Mouse (Mus musculus): Measurements from ENCODE around the gene Smug1.

The Smug1 gene

DNA sequence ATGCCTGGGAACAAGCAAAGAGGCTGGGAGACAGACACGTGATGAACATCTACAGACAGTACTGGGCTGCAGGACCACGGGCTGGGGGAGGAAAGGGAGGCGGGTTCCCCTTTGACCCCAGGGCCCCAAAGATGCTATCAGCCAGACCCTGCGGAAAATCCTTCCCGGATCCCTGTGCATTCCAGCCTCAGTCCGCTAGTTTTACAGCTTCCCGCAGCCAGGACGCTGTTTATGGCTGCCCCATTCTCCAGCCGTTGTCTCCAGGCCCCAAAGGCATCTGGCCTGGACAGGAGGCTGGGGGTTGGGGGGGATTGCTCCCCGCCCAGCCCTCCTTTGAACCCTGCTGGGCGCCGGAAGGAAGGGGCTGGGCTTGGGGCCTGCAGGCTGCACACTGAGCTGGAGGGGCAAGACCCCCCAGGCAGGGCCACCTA, 10.7 kb upstream of the Smug1 start:
- DNase-seq (ENCODE audit: low read depth, low spot score): no peak

DNA sequence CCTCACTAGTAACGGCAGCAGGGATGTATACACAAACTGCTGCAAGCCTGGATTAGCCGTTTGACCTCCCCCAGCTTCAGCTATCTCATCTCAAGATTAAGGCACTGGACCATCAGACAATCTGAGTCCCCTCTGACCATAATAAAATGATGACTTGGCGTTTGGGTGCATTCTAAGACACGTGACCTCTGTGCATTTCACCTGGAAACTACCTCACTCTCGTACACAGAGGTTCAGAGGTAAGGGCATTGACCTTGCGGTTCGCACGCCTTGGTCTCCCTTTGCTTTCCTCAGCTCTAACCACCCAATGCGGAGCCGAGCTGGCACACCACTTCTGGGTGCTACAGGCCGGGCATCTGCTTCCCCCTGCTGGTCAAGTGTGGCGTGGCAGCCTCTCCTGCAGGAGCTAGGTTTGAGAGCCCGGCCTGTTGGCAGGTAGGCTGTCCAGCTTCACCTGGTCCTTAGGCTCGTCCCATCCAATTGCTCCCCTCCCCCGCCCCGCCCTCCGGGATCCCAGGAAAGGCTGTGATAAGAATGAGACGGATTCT, 10.1 kb upstream of the Smug1 start:
- peak; percentile 57 for DNase-seq (ENCODE audit: low read depth, low spot score)

DNA sequence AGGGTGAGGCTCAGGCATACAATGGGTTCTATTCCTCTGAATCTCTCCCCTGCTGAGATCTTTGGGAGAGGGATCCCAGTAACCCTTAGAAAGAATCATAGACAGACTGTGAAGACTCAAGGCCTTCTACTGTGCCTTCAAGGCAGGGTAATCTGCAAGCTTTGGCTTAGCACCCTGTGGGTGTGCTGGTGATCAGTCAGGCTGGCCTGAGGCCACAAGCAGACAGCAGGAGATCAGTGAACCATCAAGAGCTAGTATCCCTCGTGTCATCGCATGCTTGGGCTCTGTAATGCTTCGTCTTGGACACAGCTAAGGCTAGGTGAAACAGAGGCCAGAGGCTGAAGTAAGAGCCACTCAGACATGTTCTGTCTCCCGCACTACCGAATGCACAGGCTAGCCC, 6.4 kb upstream of the Smug1 start:
- no peak for DNase-seq (ENCODE audit: low read depth, low spot score)

DNA sequence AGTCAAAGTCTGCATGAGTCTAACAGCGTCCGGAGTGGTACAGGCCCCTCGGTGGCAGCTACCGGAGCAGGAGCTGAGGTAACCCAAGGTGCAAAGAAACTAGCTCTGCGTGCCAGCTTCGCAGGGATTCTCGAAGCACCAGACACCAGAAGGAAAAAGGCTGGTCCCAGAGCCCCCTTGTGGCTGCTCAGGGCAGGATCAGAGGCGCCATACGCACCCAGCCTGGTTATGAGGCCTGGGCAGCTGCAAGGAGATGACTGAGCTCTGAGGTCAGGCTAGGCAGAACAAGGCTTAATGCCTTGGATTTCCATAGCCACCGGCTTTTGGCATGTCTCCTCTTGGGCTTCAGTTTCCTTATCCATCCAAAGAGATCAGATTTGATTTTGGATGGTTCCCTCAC, 5.6 kb upstream of the Smug1 start:
- DNase-seq (ENCODE audit: low read depth, low spot score): no peak

DNA sequence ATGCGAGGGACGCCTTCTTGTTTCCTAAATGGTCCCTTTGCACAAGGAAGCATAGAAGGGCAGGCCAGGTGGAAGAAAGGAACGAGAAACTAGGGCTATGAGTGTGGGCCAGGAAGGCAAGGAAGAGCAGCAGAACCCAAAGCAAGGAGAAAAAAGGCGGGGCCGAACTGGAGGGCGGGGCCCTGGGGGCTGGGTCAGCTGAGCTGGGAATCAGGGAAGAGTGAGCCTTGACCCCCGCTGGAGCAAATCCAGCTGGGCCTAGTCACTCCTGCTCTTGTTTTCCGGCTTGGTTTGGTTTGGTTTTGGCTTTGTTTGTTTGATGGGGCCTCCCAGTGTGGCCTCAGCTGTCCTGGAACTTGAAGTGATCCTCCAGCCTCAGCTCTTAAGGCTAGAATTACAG, 4.4 kb upstream of the Smug1 start:
- no peak for DNase-seq (ENCODE audit: low read depth, low spot score)

DNA sequence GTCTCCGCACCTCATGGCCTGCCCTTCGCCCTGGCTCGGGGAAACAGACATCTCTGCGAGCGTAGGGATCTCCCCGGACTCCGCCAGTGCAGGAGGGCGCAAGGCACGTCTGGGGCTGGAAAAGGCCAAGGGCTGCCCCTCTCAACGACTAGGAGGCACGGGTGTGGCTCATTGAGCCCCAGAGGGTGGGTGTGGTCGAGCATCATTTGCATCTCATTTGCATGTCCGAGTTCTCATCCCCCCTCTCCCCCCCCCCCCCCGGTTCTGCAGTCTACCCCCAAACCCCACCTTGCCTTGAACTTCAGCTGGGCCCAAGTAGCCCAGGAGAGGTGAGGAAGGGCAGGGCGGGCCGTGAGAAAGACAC, 3.4 kb upstream of the Smug1 start:
- DNase-seq (ENCODE audit: low read depth, low spot score): no peak

DNA sequence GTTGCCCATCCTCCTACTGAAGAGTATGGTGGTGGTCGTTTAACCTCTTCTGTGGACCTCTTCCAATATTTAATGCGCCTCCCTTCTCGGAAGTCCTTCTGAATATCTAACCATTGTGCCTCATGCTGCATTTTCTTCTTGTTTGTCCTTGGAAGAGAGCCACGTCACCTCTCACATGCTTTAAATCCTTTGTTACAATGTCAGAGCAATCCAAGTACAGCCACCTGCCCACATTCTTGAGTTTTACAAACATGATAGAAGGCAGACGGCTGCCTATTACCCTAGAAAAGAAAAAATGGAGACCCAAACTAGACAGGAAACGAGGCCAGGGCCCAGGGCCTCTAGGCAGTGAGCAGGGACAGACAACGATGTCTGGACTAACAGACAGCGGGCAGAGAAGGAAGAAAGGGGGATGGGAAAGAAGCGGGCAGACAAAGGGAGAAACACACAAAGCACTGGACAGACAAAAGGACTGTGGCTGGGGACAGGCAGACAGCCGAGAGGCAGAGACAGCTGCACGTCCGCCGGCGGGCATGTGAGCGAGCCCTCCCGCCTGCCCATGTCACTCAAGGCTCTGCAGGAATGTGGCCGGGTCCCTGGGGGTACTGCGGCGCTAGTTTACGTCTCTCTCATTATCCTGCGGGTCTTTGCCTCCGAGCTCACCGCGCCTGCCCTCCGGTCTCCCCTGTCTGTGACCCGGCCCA, 2.9 kb upstream of the Smug1 start:
- no peak for DNase-seq (ENCODE audit: low read depth, low spot score)

DNA sequence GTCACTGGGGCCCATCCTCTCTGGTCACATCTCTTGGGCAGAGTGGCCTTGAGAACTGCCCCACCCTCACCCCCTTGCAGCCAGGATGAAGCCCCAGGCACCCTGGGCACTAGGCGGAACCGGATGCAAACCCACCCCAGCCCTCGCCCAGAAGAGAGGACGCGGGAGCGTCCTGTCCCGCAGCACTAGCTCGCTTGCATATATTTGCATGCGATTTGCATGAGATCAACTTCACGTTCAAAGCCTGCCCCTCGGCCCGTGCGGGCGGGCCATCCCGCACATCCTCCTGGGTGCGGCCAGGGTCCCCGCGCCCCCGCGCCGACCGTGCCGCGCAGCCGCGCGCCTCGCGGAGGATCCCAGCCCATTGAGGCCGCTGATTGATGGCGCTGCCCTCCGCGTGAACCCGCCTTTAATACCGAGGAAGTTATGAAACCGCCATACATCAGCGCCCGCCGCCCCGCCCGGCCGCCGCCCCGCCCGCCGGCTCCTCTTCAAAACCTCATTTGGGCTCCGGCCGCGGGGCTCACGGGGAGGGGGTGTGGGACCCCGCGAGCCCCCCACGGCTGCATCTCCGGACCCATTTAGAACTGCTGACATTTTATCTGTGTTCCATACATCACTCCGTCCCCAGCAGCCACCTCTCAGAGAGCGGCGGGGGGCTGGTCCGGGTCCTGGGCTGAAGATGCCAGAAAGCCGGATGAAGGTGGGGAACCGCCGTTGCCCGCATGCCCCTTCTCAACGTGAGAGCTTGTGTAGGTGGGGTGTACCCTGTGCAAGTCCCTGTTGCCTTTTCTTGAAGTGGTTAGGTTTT, 2.1 kb upstream of the Smug1 start:
- no peak for DNase-seq (ENCODE audit: low read depth, low spot score)

DNA sequence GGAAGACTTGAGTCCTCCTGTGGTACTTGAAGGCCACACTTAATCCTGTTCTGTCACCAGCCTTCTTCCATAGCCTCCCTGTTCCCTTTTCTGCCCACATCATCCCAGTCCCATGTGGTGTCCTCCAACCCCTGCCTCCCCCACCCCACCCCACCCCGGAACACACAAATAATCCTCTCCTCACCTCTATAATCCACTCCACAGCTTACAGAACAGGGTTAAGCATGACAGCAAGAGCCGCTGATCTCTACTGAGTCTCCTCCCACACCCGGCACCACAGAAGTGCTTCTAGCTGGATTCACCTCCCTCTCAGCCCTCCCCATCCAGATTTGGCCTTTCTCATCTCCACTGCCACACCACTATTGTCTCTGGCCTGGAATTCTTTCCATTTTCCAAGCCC, 894 bp upstream of the Smug1 start:
- no peak for DNase-seq (ENCODE audit: low read depth, low spot score)

DNA sequence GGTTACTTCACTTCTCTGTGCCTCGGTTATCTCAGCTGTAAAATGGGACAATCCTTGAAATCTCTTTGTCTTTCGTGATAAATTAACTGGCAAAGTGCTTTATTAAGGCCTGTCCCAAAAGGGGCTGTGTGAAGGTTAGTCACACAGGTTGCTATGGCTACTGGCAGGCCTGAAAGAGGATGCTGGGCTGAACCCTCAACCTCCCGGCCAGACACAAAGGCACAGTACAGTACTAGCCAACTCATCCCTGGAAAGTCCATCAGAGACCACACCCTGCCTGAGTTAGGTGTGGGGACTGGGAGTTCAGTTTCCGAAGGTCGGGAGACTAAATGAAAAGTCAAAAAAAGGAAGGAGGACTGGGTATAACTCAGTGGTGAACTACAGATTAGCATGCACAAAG, 968 bp downstream of the Smug1 start:
- no peak for DNase-seq (ENCODE audit: low read depth, low spot score)

DNA sequence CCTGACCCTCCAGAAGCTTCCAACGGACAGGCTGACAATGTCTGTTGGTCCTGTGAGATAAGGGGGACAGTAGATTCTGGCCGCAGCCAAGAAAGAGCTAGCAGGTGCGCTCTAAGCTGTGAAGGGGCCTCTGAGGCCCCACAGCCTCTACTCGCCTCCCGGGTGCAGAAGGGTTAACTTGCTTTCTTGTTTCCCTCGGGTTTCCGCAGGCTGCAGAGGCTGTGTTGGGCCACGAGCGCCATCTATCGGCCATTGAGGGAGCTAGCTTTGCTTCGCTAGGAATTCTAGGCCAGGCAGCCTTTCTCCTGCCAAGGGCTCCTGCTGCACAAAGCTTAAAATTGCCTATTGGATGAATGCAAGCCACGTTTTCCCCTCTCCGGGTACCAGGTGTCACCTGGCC, 1.5 kb downstream of the Smug1 start:
- peak; percentile 60 for DNase-seq (ENCODE audit: low read depth, low spot score)

DNA sequence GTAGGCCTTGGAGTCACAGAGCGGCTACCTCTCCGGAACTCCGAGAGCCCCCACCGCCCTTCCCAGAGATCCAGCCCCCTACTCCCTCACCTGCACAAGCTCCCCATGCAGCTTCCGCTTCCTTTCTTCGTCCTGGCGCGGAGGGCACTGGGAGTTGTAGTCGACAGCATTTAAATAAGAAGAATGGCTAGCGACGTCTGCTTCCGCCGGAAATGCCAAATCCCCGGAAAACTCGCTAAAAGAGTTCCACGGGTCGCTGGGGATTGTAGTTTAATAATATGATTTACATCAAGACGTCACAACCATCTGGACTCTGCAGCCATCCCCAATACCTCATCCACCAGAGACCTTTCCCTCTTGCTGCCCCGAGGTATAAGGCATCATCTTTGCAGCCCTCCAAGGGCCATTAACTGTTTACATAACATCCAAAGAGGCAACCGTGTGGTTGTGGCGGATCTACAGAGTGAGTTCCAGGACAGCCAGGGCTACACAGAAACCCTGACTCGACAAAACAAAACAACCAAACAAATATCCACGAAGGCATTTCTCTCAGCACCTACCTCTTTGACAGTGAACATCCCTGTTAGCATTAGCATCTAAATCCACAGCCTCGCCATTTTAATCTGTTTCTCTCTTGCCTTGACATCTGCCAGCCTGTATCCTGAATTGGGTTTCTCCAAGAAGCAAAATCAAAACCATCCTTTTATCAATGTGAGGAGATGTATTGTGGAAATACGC, 3.5 kb downstream of the Smug1 start:
- DNase-seq (ENCODE audit: low read depth, low spot score): peak; percentile 46

DNA sequence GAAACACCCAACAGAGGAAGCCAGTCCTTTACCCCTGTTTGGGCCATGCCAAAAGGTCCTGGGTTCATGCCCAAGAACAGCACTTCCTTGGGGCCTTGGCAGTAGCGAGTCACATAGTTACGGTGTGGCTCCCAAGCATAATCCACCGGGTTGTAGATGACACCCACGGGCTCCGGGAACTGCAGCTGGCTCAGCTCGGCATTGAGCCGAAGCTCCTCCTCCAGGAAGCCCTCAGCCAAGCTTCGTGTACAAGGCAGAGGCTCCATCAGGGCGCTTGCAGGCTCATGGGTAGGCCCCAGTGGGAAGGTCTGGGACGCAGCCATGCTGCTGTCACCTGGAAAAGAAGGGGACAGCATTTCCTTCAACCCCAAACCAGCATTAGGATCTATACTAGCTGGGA, 9.3 kb downstream of the Smug1 start:
- DNase-seq (ENCODE audit: low read depth, low spot score): no peak

DNA sequence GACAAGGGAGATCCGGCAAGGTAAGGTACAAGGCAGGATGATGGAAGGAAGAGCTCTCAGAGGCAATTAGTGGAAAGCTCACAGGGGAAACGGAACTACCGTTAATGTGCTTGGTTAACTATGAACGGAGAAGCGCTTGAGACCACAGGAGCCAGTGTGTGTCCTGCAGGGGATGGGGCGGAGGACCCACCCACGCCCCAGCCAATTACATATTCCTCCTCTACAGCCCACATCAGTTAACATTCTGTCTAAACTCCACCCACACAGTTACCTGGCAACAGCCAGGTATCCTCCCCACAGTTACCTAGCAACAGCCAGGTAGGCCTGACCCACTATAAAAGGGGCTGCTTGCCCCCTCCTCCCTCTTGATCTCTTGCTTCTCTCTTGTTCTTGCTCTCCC, 10.0 kb downstream of the Smug1 start:
- no peak for DNase-seq (ENCODE audit: low read depth, low spot score)

DNA sequence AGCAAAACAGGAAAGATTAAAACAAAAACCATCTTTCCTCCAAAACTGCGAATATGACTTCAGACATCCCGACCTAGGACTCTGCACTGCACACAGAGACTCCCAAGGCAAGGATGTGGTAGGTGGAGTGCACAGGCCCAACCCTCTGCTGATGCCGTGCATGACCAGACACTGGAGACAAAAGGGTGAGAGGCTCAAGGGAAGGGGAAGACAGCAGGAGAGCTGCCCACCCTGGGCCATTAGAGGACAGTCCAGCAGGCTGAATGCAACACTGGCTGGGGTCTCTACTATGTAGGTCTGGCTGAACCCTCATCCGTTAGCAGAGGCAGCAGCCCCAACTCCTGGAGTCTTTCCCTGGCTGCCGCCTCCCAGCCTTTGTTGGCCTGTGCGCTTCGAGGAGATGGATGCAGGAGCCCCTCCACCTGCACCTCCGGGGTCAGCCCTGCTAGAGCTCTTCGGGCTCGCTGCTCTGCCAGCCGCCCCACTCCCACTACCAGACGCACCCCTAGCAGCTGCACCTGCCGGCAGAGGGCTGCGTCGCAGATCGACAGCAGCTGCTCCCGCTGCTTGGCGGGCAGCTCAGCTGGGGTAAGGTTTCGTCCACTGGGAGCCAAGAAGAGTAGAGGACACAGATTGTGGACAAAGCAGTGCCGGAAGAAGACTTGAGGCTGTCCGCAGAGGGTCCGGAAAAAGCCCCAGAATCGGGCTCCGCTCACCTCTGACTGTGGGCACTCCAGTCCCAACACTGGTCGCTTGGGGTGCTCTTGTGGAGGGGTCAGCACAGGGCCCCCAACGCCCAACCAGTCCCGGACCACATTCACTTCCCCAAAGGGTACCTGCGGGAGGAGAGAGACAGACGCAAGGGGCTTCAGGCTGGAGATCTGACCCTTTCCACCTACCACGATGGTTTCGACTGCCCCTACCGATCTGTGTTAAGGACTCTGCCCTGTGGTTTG, 11.2 kb downstream of the Smug1 start:
- DNase-seq (ENCODE audit: low read depth, low spot score): no peak

DNA sequence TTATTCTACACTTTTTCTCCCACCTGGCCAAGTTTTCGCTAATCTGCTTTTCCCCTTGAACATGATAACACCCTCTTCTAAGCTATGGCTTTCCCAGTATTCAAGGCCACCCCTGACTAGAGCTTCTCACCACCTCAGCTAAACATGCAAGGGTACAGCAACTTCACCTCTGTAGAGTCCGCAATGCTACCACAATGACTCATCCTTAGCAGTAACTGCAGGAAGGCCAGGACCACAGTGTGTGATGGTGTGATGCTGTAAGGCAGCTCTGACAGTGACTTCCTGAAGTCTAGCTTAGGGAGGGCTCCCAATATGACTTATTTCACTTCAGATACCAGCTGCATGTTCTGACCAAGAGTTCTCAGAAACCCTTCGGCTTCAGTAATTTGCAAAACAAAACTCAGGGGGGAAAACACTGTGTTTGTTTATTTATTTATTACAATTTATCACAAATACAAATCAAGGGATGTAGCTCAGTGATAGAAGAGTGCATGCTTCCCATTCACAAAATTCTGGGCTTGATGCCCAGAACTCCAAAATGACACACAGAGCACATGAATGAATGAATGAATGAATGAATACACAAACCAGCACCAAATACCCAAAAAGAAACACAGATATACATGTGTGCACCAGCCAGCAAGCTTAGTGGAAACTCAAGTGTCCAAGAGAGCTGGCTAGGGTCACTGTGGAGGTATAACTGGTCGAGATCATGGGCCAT, 13.8 kb downstream of the Smug1 start:
- DNase-seq (ENCODE audit: low read depth, low spot score): no peak

DNA sequence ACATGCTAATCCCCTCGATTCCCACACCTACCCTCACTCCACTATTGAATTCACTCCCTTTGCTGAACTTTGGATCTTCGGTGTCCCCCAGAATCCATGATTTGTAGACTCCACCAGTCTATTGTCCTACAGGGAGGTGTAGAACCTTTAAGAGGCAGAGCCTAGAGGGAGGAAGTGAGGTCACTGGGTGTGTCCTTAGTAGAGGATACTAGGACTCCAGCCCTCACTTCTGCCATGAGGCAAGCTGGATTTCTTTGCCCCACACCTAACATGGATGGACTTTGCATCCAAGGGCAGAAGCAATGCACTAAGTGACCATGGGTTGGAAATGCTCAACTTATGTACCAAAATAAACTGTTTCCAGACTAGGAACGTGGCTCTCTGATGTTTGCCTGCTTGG, 14.5 kb downstream of the Smug1 start:
- no peak for DNase-seq (ENCODE audit: low read depth, low spot score)

DNA sequence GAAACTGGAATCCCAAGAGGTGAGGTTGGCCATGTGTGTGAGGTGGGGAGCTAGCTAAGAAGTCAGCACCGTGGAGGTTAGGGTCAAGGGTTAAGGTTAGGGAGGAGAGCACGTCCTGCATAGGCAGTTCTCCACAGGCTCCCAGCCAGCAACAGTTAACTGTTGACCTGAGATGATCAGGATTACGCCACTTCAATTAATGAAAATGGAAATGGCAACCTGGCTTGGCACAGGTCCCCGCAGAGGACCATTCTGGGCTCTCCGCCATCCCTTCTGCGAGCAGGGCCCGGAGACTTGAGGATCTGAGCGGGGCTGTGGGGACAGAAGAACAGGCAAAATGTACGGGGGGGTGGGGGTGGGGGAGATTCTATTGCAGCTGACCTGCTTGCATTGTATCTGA, 19.1 kb downstream of the Smug1 start:
- DNase-seq (ENCODE audit: low read depth, low spot score): no peak

DNA sequence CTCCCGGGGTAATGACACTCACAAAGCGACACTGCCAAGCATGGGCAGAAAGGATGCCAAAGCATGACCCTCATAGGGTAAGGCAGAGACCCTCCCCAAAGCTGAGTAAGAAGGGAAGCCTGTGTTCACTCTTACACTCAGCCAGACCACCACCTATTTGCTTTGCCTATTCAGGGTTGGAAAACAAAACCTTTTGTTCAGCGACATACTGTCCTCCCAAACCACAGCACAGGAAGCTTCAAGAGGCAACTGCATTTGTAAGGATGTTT, 19.5 kb downstream of the Smug1 start:
- no peak for DNase-seq (ENCODE audit: low read depth, low spot score)

DNA sequence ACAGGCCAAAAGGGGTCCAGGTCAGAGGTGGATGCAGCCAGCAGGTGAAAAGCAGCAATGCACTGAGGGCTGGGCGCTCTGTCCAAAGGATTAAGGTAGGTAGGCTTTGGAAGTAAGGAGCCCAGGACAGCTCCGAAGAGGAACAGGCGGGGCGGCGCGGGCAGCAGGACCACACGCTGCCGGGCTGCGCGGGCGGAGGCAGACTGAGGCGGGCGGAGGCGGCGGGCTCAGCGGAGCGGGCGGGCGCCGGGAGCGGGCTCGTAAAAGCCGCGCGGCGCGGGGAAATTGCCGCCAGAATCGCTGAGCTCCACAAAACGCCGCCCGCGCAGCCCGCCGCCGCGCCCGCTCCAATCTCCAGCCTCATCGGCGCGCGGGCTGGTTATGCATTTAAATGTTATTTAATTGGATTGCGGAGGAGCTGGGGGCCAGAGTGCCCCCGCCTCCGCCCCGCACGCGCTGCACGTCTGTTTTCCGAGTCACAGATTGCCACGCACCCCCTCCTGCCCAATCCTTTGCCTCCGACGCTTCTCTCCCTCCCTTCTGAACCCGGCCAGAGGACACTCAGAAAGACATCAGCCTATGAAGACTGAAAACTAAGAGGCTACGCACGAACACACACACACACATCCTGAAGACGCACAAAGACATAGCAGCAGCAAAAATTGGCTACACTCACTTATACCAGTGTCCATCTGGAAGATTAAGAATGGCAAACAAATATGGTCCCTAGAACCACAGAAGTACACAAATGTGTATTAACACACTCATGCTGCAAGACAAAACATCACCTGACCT, 20.1 kb downstream of the Smug1 start:
- no peak for DNase-seq (ENCODE audit: low read depth, low spot score)
